Mouse (Mus musculus): ENCODE data around the gene Fut9. TPM values are rescaled to one million over a fixed set of nuclear protein-coding genes. Genes with fewer than 3 reads are reported as not detected.

The Fut9 gene
- polyA plus RNA-seq, 1 experiment, result 21.8 TPM

GRCm38 (mm10) chr4:25623176-25623575 is 176.9 kb downstream of the Fut9 start:
- TF ChIP-seq CTCF (IDR thresholded peaks at IDR 0.05; ENCODE audit: extremely low read depth, insufficient read depth, low read length), result no peak
- Histone ChIP-seq H3K4me3 (ENCODE audit: insufficient read depth, low read length) (no peak overlapping the region), H3K4me1 (ENCODE audit: control insufficient read depth, insufficient read depth, low read length) (no peaks in the 10 kb centered on the region; the same call in 1 of the 2 replicates), H3K27ac (ENCODE audit: insufficient read depth, low read length) (no peak overlapping the region)

DNA sequence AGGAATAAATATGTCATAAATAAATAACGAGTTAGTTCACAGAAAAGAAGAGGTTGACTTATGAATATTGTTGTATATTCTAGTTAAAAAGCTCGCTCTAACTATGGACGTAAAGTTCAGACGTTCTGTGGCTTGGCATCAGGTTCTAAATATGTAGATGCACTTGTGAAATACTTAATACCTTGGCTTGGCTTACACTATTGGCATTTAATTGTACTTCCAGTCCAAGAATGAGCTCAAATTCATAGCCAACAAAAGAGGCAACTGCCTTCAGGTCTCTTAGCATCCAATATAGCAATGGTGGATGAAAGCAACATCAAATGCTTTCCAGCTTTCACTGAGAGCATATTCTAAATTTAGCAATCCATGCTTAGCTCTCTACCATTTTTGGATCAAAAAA is 182.7 kb downstream of the Fut9 start:
- H3K4me3 ChIP-seq (ENCODE audit: insufficient read depth, low read length), result no peak overlapping the region
- H3K27ac ChIP-seq (ENCODE audit: insufficient read depth, low read length), result no peak overlapping the region
- no peaks in the 10 kb centered on the region for H3K4me1 ChIP-seq (ENCODE audit: control insufficient read depth, insufficient read depth, low read length)
- TF ChIP-seq POLR2A (IDR thresholded peaks at IDR 0.05; ENCODE audit: extremely low read depth, insufficient read depth, low read length) (no peak), CTCF (IDR thresholded peaks at IDR 0.05; ENCODE audit: extremely low read depth, insufficient read depth, low read length) (no peak)

GRCm38 (mm10) chr4:25613426-25613825 is 186.6 kb downstream of the Fut9 start:
- Histone ChIP-seq H3K27ac (ENCODE audit: insufficient read depth, low read length) (no peak overlapping the region), H3K4me1 (ENCODE audit: control insufficient read depth, insufficient read depth, low read length) (no peaks in the 10 kb centered on the region), H3K4me3 (ENCODE audit: insufficient read depth, low read length) (no peak overlapping the region)
- TF ChIP-seq CTCF (IDR thresholded peaks at IDR 0.05; ENCODE audit: extremely low read depth, insufficient read depth, low read length) (no peak), POLR2A (IDR thresholded peaks at IDR 0.05; ENCODE audit: extremely low read depth, insufficient read depth, low read length) (no peak)

DNA sequence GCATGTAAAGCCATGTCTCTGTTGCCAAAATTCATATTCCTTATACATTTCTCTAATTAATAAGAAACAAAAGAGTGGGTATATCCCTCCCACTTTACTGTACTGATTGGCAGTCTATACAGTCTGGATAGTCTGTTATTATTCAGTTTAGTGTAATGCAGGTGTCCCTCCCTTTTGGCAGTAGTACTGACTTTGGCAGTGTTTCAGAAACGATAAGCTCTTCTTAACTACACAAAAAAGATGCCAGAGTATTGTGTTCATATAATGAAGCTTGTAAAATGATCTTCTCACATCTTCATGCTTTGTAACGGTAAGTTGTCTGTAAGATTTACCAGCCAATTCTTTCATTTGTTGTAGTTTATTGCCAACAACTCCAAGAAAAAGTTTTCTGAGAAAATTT is 189.6 kb downstream of the Fut9 start:
- TF ChIP-seq CTCF (IDR thresholded peaks at IDR 0.05; ENCODE audit: extremely low read depth, insufficient read depth, low read length) (no peak), POLR2A (IDR thresholded peaks at IDR 0.05; ENCODE audit: extremely low read depth, insufficient read depth, low read length) (no peak)
- H3K4me1 ChIP-seq (ENCODE audit: control insufficient read depth, insufficient read depth, low read length), result no peaks in the 10 kb centered on the region
- no peak overlapping the region for H3K27ac ChIP-seq (ENCODE audit: insufficient read depth, low read length)
- H3K4me3 ChIP-seq (ENCODE audit: insufficient read depth, low read length), result no peak overlapping the region

DNA sequence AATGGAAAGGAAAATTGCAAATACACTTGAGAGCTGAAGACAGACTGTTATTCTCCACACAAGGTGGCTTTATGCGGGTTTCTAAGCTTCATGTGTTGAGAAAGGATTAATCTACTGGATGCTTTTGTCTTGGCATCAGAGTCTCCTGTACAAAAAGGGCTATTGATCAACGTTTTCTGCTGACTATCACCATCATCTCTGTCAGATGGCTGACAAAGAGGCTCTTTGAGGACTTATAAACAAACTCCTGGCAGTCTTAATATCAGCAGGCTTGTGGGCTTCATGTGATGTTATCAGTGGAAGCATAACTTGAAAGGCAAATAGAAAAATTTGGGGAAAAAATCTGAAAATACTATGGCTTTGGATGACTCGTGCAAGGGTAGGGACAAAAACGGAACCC is 206.8 kb downstream of the Fut9 start:
- Histone ChIP-seq H3K27ac (ENCODE audit: insufficient read depth, low read length) (no peak overlapping the region), H3K4me3 (ENCODE audit: insufficient read depth, low read length) (no peak overlapping the region), H3K4me1 (ENCODE audit: control insufficient read depth, insufficient read depth, low read length) (no peaks in the 10 kb centered on the region)
- TF ChIP-seq CTCF (IDR thresholded peaks at IDR 0.05; ENCODE audit: extremely low read depth, insufficient read depth, low read length) (no peak), POLR2A (IDR thresholded peaks at IDR 0.05; ENCODE audit: extremely low read depth, insufficient read depth, low read length) (no peak)
